Mouse (Mus musculus) liver, embryonic 15.5 days (tissue): Measurements from ENCODE around the gene Extl2. TPM values are rescaled to one million over a fixed set of nuclear protein-coding genes. Genes with fewer than 3 reads are reported as not detected.

ENCODE experiments used
- ATAC-seq: fragments of 200-750 bp; cut with Nextera tagmentation; 2 replicates; pipeline ENCODE4 v1.8.0; 2017; ENCODE audit warnings: moderate number of reproducible peaks, mild to moderate bottlenecking, moderate library complexity; ENCODE audit not compliant: insufficient read depth
- H3K27ac ChIP-seq: fragments of 300-500 bp; sonication (generic); replicated peaks from 2 replicates; pipeline ENCODE4 v1.5.1; 2015; ENCODE audit warnings: mild to moderate bottlenecking, inconsistent platforms
- H3K27me3 ChIP-seq: fragments of 300-500 bp; sonication (generic); 2 replicates; pipeline ENCODE4 v1.6.1; 2015; ENCODE audit warnings: mild to moderate bottlenecking, inconsistent platforms
- H3K36me3 ChIP-seq: fragments of 300-500 bp; sonication (generic); replicated peaks from 2 replicates; pipeline ENCODE4 v1.6.1; 2015; ENCODE audit warnings: moderate library complexity, mild to moderate bottlenecking, inconsistent platforms
- H3K4me1 ChIP-seq: fragments of 300-500 bp; sonication (generic); replicated peaks from 2 replicates; pipeline ENCODE4 v1.6.1; 2015; ENCODE audit warnings: inconsistent platforms
- H3K4me2 ChIP-seq: fragments of 300-500 bp; sonication (generic); 2 replicates; pipeline ENCODE4 v1.6.1; 2015; ENCODE audit warnings: moderate library complexity, mild to moderate bottlenecking, inconsistent platforms
- H3K4me3 ChIP-seq: fragments of 300-500 bp; sonication (generic); replicated peaks from 2 replicates; pipeline ENCODE4 v1.5.1; 2015; ENCODE audit warnings: mild to moderate bottlenecking, inconsistent platforms
- H3K9ac ChIP-seq: fragments of 300-500 bp; sonication (generic); 2 replicates; pipeline ENCODE4 v1.6.1; 2015; ENCODE audit warnings: moderate library complexity, mild to moderate bottlenecking, inconsistent platforms
- H3K9me3 ChIP-seq: fragments of 300-500 bp; sonication (generic); replicated peaks from 2 replicates; pipeline ENCODE4 v1.6.1; 2016; ENCODE audit warnings: inconsistent platforms
- WGBS: fragments of 180-500 bp; shearing (Covaris S2); methylation state at CpG from one replicate; pipeline ENCODE4 v1.1.7; 2015; ENCODE audit warnings: mixed read lengths; ENCODE audit not compliant: insufficient replicate concordance; 5-methylcytosine and 5-hydroxymethylcytosine counted together
- microRNA-seq: library from miRNA; unstranded; fragments of <30 nt; microRNA quantifications from one replicate; pipeline ENCODE4, GENCODE M21; 2016
- polyA plus RNA-seq: library from polyadenylated mRNA; unstranded; fragments of >200 nt; fragmentation: Nextera tagmentation; extraction: Ambion mirVana; gene quantifications from 2 replicates; pipeline ENCODE4 v1.2.1, GENCODE M21; 2015

The Extl2 gene
- polyA plus RNA-seq, 1 experiment from 2014 or later = 3.8 TPM

DNA sequence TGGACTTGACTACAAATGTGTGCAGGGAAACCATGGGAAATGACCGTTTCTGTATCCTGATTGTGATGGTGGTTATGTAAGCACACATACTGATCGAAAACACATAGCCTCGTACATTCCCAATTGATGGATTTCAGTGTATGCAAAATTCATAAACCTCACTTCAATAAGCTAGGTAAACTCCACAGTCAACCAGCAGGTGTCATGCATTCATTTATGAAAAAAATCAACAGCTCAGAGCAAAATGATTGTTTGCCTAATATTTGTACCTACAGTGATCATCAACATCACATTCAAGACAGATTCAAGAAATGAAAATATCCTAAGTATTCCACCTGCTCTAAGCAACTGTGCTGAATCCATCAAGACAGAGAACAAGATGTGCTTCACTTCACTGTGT is 33.5 kb downstream of the Extl2 start:
- Histone ChIP-seq H3K4me3 (no peak overlapping the region), H3K9ac (no peak overlapping the region), H3K4me1 (no peaks in the 10 kb centered on the region), H3K36me3 (no peaks in the 10 kb centered on the region), H3K27me3 (no peaks in the 10 kb centered on the region), H3K27ac (no peak overlapping the region), H3K4me2 (no peak overlapping the region), H3K9me3 (no peaks in the 10 kb centered on the region)
- 60% methylated on average over 3 of the region's 3 CpGs for WGBS
- no peak for ATAC-seq

DNA sequence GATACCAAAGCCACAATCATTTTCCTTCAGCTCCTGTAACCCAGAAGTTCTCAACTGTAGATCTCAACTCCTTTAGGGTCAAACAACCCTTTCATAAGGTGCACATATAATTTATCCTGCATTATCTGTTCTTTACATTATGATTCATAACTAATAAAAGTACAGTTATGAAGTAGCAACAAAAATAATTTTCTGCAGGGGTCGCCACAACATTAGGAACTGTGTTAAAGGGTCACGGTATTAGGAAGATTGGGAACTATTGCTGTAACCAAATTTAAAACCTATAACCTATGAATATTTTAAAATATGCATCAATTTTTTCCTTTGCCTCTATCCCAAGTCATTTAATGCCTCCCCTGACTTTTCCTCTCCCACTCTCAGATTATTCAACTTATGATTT is 38.7 kb downstream of the Extl2 start:
- H3K4me2 ChIP-seq = no peak overlapping the region
- no peaks in the 10 kb centered on the region for H3K4me1 ChIP-seq
- H3K36me3 ChIP-seq = no peaks in the 10 kb centered on the region
- 50% methylated on average over 2 of the region's 2 CpGs for WGBS
- H3K4me3 ChIP-seq = no peak overlapping the region
- ATAC-seq = no peak
- H3K9me3 ChIP-seq = no peaks in the 10 kb centered on the region
- no peaks in the 10 kb centered on the region for H3K27me3 ChIP-seq
- no peak overlapping the region for H3K27ac ChIP-seq
- no peak overlapping the region for H3K9ac ChIP-seq

DNA sequence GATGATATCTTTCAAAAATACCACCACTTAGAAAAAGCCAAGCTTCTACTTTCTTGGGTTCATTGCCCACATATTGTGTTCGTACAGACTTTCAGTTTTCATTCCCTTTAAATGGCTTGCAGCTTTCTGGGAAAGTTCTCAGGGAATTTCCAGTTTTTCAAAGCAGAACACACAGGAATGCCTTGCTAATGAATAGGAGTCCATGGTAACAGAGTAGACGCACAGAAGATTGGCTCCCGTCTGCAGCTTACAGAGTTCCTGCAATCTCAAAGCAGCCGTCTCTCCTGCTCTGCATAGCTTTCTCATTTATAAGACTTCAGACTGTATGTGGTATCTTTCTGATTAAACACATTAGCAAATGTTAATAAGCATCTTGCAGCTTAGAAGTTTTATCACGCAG is 39.8 kb downstream of the Extl2 start:
- H3K4me1 ChIP-seq = no peaks in the 10 kb centered on the region
- H3K27ac ChIP-seq = no peak overlapping the region
- 63% methylated on average over 5 of the region's 5 CpGs for WGBS
- no peak overlapping the region for H3K9ac ChIP-seq
- no peaks in the 10 kb centered on the region for H3K36me3 ChIP-seq
- ATAC-seq = no peak
- H3K27me3 ChIP-seq = no peaks in the 10 kb centered on the region
- H3K4me2 ChIP-seq = no peak overlapping the region
- no peaks in the 10 kb centered on the region for H3K9me3 ChIP-seq
- no peak overlapping the region for H3K4me3 ChIP-seq

DNA sequence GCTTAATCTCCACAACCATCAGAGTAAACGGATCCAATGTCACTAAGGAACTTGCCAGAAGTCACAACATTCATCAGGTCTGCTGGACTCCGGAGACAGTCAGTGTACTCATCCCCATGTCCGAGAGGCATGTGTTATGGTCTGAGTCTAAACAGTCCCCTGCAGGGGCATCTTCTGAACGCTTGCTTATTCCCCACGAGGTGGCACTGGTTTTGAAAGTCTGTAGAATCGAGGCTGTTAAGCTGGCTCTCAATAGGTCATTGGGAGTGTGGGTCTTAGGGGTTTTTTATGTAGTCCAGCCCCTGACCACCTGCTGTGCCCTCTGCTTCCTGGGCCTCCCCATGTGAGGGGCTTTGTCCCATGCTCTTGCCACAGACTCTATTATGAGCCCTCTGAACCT is 49.8 kb downstream of the Extl2 start:
- ATAC-seq = no peak

DNA sequence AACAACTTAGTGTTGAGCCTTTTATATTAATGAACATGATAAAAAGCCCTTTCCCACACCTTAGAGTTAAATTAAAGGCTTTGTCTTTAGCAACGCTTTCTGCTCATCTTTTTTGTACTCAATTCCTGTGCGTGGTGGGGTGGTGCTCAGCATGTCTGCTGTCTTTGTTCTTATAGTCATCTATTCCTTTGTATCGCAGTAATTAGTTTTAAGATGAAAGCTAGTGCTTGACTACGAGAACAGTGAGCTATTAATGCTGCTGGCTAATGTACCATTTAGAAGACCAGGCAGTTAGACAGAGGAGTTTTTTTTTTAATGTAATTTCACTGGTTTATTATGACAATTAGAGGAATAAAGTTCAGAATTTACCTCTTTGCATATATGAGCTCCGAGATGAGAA is 53.1 kb downstream of the Extl2 start:
- ATAC-seq = no peak
- Histone ChIP-seq H3K36me3 (no peaks in the 10 kb centered on the region), H3K27ac (no peak overlapping the region), H3K9me3 (no peaks in the 10 kb centered on the region), H3K9ac (no peak overlapping the region), H3K4me1 (no peaks in the 10 kb centered on the region), H3K4me2 (no peak overlapping the region), H3K27me3 (no peaks in the 10 kb centered on the region), H3K4me3 (no peak overlapping the region)
- WGBS = 60% methylated on average over 5 of the region's 5 CpGs

More for the DNA sequence above, 49.8 kb downstream of the Extl2 start:
- Histone ChIP-seq H3K4me3 (no peak overlapping the region), H3K27ac (no peak overlapping the region), H3K9ac (no peak overlapping the region), H3K36me3 (no peaks in the 10 kb centered on the region), H3K27me3 (no peaks in the 10 kb centered on the region), H3K9me3 (no peaks in the 10 kb centered on the region), H3K4me1 (no peaks in the 10 kb centered on the region), H3K4me2 (no peak overlapping the region)
- WGBS = 43% methylated on average over 6 of the region's 6 CpGs

DNA sequence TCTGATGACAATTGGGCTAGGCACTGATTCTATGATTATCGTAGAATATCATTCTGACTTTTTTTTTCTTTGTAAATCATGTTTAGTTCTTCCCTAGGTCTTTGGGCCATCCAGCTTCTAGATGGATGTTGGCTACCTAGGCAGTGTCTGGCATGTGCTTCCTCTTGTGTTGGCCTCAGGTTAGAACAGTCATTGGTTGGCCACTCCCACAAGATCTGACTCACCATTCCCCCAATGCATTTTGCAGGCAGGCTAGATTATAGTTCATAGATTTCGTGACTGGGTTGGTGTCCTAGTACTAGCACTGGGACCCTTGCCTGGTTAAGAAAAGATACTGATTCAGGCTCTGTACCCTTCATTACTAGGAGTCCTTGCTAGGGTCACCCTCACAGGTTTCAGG is 54.9 kb downstream of the Extl2 start:
- Histone ChIP-seq H3K27ac (no peak overlapping the region), H3K36me3 (no peaks in the 10 kb centered on the region), H3K4me3 (no peak overlapping the region), H3K27me3 (no peaks in the 10 kb centered on the region), H3K9me3 (no peaks in the 10 kb centered on the region), H3K9ac (no peak overlapping the region), H3K4me1 (no peaks in the 10 kb centered on the region), H3K4me2 (no peak overlapping the region)
- ATAC-seq = no peak
- 63% methylated on average over 2 of the region's 2 CpGs for WGBS

DNA sequence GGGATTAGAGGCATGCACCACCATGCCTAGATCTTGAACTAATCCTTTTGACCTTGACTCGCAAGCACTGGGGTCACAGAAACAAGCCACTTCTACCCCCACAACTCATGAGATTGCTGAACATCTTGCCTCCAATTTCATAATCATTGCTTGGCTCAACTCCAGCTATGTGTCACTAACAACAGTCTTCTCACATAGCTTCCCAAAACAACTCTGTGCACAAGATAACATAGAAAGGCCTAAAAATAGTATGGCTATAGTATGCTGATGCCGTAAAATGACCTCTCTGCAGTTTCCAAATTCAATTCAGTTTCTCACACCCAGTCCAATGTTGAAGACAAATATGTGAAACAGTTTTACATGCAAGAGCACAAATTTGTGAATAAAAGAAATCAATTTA is 65.3 kb downstream of the Extl2 start:
- Histone ChIP-seq H3K4me3 (no peak overlapping the region), H3K9me3 (no peaks in the 10 kb centered on the region), H3K27ac (no peak overlapping the region), H3K36me3 (no peaks in the 10 kb centered on the region), H3K9ac (no peak overlapping the region), H3K27me3 (no peaks in the 10 kb centered on the region), H3K4me1 (no peaks in the 10 kb centered on the region), H3K4me2 (no peak overlapping the region)
- no peak for ATAC-seq
- 63% methylated on average over 2 of the region's 2 CpGs for whole genome bisulfite sequencing

DNA sequence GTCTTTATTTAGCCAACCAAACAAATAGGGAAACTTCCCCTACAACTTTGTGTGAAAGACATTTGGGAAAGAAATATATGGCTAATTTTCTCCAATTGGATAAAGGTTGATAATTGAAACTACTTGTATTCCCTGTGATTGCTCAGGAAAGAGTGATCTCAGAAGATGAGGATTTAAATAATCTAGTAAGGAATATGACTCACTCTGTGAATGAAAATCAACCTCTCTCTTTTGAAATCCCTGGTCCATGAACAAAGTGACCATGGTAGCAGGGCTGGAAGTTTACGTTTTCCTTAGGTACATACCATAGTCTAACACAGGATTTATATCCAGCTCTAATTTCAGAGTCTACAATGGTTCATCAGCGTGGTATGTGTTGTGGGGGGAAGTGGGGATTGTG is 69.5 kb downstream of the Extl2 start:
- H3K36me3 ChIP-seq = no peaks in the 10 kb centered on the region
- H3K9me3 ChIP-seq = no peaks in the 10 kb centered on the region
- no peak for ATAC-seq
- H3K9ac ChIP-seq = no peak overlapping the region
- no peak overlapping the region for H3K4me2 ChIP-seq
- H3K4me1 ChIP-seq = no peaks in the 10 kb centered on the region
- 60% methylated on average over 2 of the region's 2 CpGs for WGBS
- no peaks in the 10 kb centered on the region for H3K27me3 ChIP-seq
- H3K4me3 ChIP-seq = no peak overlapping the region
- no peak overlapping the region for H3K27ac ChIP-seq

DNA sequence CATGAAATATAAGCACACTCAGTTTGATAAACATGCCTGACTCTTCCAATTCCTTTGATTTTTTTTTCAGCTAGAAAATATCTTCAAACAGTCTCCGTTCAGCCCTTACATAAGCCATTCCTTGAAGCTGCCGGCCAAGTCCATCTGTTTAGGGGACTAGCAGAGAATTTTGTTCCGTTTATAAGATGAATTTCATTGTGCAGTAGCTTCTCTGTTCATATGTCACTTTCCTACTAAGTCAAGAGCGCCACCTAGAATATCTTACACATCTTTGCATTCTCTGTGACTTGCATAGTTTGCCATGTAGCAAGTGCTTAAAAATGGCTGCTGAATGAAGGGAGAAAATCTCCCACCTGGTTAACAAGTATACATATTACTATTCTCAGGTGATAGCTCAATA is 71.2 kb downstream of the Extl2 start:
- Histone ChIP-seq H3K4me1 (no peaks in the 10 kb centered on the region), H3K27me3 (no peaks in the 10 kb centered on the region), H3K36me3 (no peaks in the 10 kb centered on the region), H3K4me3 (no peak overlapping the region), H3K9ac (no peak overlapping the region), H3K4me2 (no peak overlapping the region), H3K9me3 (no peaks in the 10 kb centered on the region), H3K27ac (no peak overlapping the region)
- WGBS = 50% methylated on average over 4 of the region's 4 CpGs
- no peak for ATAC-seq

Small RNA genes within 50 kb of the gene (microRNA-seq; reads per million reads assigned to microRNA genes)
- gene Mir669n = not detected

Other genes starting within 250 kb of the Extl2 start
- 15.4 and 15.7 TPM in 2 replicates for gene Dph5, start 119.6 kb upstream of the Extl2 start, polyA plus RNA-seq
- gene Slc30a7, start 56 bp upstream of the Extl2 start, polyA plus RNA-seq = 11.3 and 11.4 TPM in 2 replicates
- 85.4 and 97.8 TPM in 2 replicates for gene Vcam1, start 122.2 kb downstream of the Extl2 start, polyA plus RNA-seq
- gene Gpr88, start 246.0 kb downstream of the Extl2 start, polyA plus RNA-seq = 0.17 and 0.18 TPM in 2 replicates